Mouse (Mus musculus): ENCODE data around the gene Scgb2a2.
"Not testable (repeated sequence)": the region's sequence is repeated elsewhere in the genome, so short reads cannot be mapped to it uniquely, and the experiment has no call there.

- not testable (repeated sequence) for TF ChIP-seq ZC3H11A (IDR thresholded peaks at IDR 0.05; ENCODE audit: borderline replicate concordance, low read depth, low read length); CHD2 (IDR thresholded peaks at IDR 0.05; ENCODE audit: low read depth, low read length); HCFC1 (IDR thresholded peaks at IDR 0.05; ENCODE audit: borderline replicate concordance, insufficient read depth, low read length); ZNF384 (IDR thresholded peaks at IDR 0.05; ENCODE audit: low read depth, low read length); MAFK (IDR thresholded peaks at IDR 0.05; ENCODE audit: insufficient read depth, low read depth, low read length)
These were observed 2.2 kb downstream of the Scgb2a2 start for GRCm38 (mm10) chr19:9849368-9850075.
